Mouse (Mus musculus): Measurements from ENCODE around the gene Vipr2.

GRCm38 (mm10) chr12:116117352-116117929, 39.9 kb downstream of the Vipr2 start:
- TF ChIP-seq EP300 (optimal IDR thresholded peaks at IDR 0.05) (no peak), CTCF (IDR thresholded peaks at IDR 0.05; ENCODE audit: low read depth) (no peak)

Measured in stomach, postnatal 0 days (tissue).